Mouse (Mus musculus): ENCODE measurements around the gene Serpina3c. TPM values are rescaled to one million over a fixed set of nuclear protein-coding genes. Genes with fewer than 3 reads are reported as not detected.
"Not testable (repeated sequence)": the region's sequence is repeated elsewhere in the genome, so short reads cannot be mapped to it uniquely, and the experiment has no call there.

Serpina3c gene
- total RNA-seq, 4 experiments from 2014 or later = 0.41 to 0.63 (median 0.58) TPM

DNA sequence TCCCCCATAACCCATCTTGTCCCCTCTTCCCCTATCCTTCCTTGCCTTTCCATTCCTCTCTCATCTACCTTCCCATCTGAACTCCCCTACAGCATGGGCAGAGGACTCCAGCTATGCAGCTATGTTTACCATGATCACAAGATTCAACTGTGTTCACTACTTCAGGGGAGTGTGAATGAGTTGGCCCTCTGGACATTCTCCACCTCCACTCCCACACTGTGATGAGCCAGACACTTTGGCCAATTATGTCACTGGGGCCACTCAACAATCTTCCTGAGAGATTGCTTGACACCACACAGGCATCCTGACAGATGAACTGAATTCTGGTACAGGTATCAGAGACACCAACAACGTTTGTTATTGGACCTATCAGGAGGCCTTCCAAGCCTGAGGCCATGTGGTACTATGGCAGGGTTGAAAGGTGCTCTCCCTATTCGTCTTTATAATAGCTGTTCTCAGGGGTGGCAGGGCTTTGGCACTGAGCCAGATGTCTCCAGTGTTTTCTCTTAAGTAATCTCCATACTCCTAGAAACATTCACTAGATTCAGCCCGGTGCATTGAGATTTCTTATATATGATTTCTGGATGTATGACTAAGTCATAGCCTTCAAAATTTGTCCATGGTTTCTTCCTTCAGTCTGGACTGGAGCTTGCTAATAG is 38.6 kb downstream of the Serpina3c start:
- no peak for DNase-seq (ENCODE audit: low spot score)

GRCm38 (mm10) chr12:104112333-104112732 is 41.3 kb downstream of the Serpina3c start, which contains the start of gene Serpina3a:
Gene Serpina3a, plus strand, starts transcription at chr12:104112724.
- not testable (repeated sequence) for DNase-seq (ENCODE audit: low spot score)

GRCm38 (mm10) chr12:104108507-104108906 is 45.2 kb downstream of the Serpina3c start:
- no peak for DNase-seq (ENCODE audit: low spot score)

DNA sequence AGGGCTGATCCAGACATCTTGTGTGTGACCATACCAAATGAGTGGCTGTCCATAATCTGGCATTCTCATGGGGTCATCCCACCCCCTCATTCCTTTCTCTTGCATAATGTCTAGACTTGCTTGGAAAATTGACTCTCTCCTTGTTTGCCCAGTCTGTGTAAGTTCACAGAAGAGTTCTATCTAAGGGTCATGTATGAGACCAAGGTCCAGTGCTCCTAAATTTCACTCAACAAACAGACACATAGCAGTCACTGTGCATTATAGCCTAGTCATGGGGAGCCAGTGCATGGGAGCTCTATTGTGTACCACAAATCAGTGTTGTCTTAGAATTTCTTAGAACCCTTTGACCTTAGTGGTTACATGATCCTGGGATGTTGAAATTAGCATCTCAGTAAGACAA is 46.8 kb downstream of the Serpina3c start:
- DNase-seq (ENCODE audit: low spot score) = no peak

GRCm38 (mm10) chr12:104105847-104106246 is 47.8 kb downstream of the Serpina3c start:
- DNase-seq (ENCODE audit: low spot score) = no peak

- DNase-seq (ENCODE audit: low spot score) = no peak
These were observed 52.9 kb downstream of the Serpina3c start, which contains the start of gene Serpina5 for GRCm38 (mm10) chr12:104100768-104101167. Gene Serpina5, plus strand, starts transcription at chr12:104101113.

Other genes starting within 250 kb of the Serpina3c start
- under 1 TPM in 1 of 4 experiments, not detected in 3; 0.52 TPM for gene Serpina1c, start 249.0 kb downstream of the Serpina3c start, total RNA-seq (2022)
- gene Serpina1e, start 194.9 kb downstream of the Serpina3c start, total RNA-seq (2022) = under 1 TPM; 0.19 to 0.44 (median 0.36) TPM
- under 1 TPM in 1 of 4 experiments, not detected in 3; 0.32 TPM for gene Serpina11, start 163.9 kb downstream of the Serpina3c start, total RNA-seq (2022)
- gene Serpina9, start 140.1 kb downstream of the Serpina3c start, total RNA-seq (2022) = under 1 TPM in 3 of 4 experiments, not detected in 1; 0.08 to 0.11 (median 0.09) TPM
- not detected for gene Serpina12, start 109.4 kb downstream of the Serpina3c start, total RNA-seq (2022)
- not detected for gene Serpina5, start 52.8 kb downstream of the Serpina3c start, total RNA-seq (2022)
- not detected for gene Serpina3a, start 41.1 kb downstream of the Serpina3c start, total RNA-seq (2022)
- not detected for gene Serpina3b, start 25.9 kb downstream of the Serpina3c start, total RNA-seq (2022)
- not detected for gene Serpina3f, start 60.7 kb upstream of the Serpina3c start, total RNA-seq (2022)
- 1 to 10 TPM in 3 of 4 experiments, under 1 TPM in 1; 0.84 to 2.1 (median 1.8) TPM for gene Serpina3g, start 82.4 kb upstream of the Serpina3c start, total RNA-seq (2022)
- 1 to 10 TPM in 1 of 4 experiments, under 1 TPM in 2, not detected in 1; 0.23 to 1.6 (median 0.53) TPM for gene Serpina3i, start 109.3 kb upstream of the Serpina3c start, total RNA-seq (2022)
- not detected for gene Serpina3j, start 160.7 kb upstream of the Serpina3c start, total RNA-seq (2022)
- under 1 TPM in 1 of 4 experiments, not detected in 3; 0.22 TPM for gene Serpina3k, start 184.6 kb upstream of the Serpina3c start, total RNA-seq (2022)
- gene Serpina3m, start 184.6 kb upstream of the Serpina3c start, total RNA-seq (2022) = under 1 TPM in 2 of 4 experiments, not detected in 2; 0.22 to 0.44 TPM